Mouse (Mus musculus) hindbrain, embryonic 10.5 days (tissue): Measurements from ENCODE around the gene Sox6. TPM values are rescaled to one million over a fixed set of nuclear protein-coding genes. Genes with fewer than 3 reads are reported as not detected.
A peak's percentile ranks its signal among the peaks of the same experiment; 100 is the strongest.

Experiments used
- DNase-seq: peaks from one replicate; pipeline ENCODE4 v3.0.0-alpha.2; 2017; ENCODE audit warnings: low spot score
- H3K27ac ChIP-seq: fragments of 300-500 bp; sonication (generic); 2 replicates; pipeline ENCODE4 v1.5.1; 2016; ENCODE audit warnings: mild to moderate bottlenecking, moderate library complexity
- H3K27me3 ChIP-seq: fragments of 300-500 bp; sonication (generic); 2 replicates; pipeline ENCODE4 v1.6.1; 2016; ENCODE audit warnings: mild to moderate bottlenecking; ENCODE audit not compliant: poor library complexity, insufficient read depth, severe bottlenecking
- H3K36me3 ChIP-seq: fragments of 300-500 bp; sonication (generic); 2 replicates; pipeline ENCODE4 v1.6.1; 2016; ENCODE audit warnings: mild to moderate bottlenecking, moderate library complexity
- H3K4me1 ChIP-seq: fragments of 300-500 bp; sonication (generic); replicated peaks from 2 replicates; pipeline ENCODE4 v1.6.1; 2016; ENCODE audit warnings: mild to moderate bottlenecking
- H3K4me3 ChIP-seq: fragments of 300-500 bp; sonication (generic); 2 replicates; pipeline ENCODE4 v1.5.1; 2016; ENCODE audit warnings: mild to moderate bottlenecking, moderate library complexity
- H3K9me3 ChIP-seq: fragments of 300-500 bp; sonication (generic); 2 replicates; pipeline ENCODE4 v1.6.1; 2016; ENCODE audit warnings: mild to moderate bottlenecking, moderate library complexity
- WGBS: fragments of 180-500 bp; shearing (Covaris S2); methylation state at CpG from one replicate; pipeline ENCODE4 v1.1.7; 2016; 5-methylcytosine and 5-hydroxymethylcytosine counted together
- polyA plus RNA-seq: library from polyadenylated mRNA; unstranded; fragments of >200 nt; fragmentation: Nextera tagmentation; extraction: Ambion mirVana; gene quantifications from 2 replicates; pipeline ENCODE4 v1.2.1, GENCODE M21; 2016

The Sox6 gene
- polyA plus RNA-seq, 1 experiment from 2014 or later, result 22.5 TPM

GRCm38 (mm10) chr7:115453042-115453712, 585.4 kb downstream of the Sox6 start:
- peaks cover 13% of the 10 kb centered on the region for H3K27me3 ChIP-seq
- H3K9me3 ChIP-seq, result no peaks in the 10 kb centered on the region
- peak overlapping the region; percentile 42 for H3K4me3 ChIP-seq
- WGBS, result 30% methylated on average over 21 of the region's 21 CpGs
- no peaks in the 10 kb centered on the region for H3K36me3 ChIP-seq
- H3K4me1 ChIP-seq, result peaks cover 27% of the 10 kb centered on the region
- peak; percentile 85 for DNase-seq
- peak overlapping the region; percentile 83 for H3K27ac ChIP-seq

GRCm38 (mm10) chr7:115450431-115451195, 588.0 kb downstream of the Sox6 start:
- Histone ChIP-seq H3K4me3 (no peak overlapping the region), H3K9me3 (no peaks in the 10 kb centered on the region), H3K27me3 (peaks cover 17% of the 10 kb centered on the region), H3K4me1 (peaks cover 40% of the 10 kb centered on the region), H3K36me3 (no peaks in the 10 kb centered on the region), H3K27ac (peak overlapping the region; percentile 56)
- 48% methylated on average over 23 of the region's 23 CpGs for WGBS
- no peak for DNase-seq

- 73% methylated on average over 8 of the region's 8 CpGs for WGBS
- Histone ChIP-seq H3K9me3 (no peaks in the 10 kb centered on the region), H3K36me3 (no peaks in the 10 kb centered on the region), H3K27me3 (peaks cover 4% of the 10 kb centered on the region), H3K27ac (no peak overlapping the region), H3K4me3 (no peak overlapping the region), H3K4me1 (peaks cover 37% of the 10 kb centered on the region)
- DNase-seq, result no peak
These were observed 590.1 kb downstream of the Sox6 start for GRCm38 (mm10) chr7:115448403-115449025.

GRCm38 (mm10) chr7:115447091-115447490, 591.5 kb downstream of the Sox6 start:
- Histone ChIP-seq H3K36me3 (no peaks in the 10 kb centered on the region), H3K4me1 (peaks cover 28% of the 10 kb centered on the region), H3K27ac (0 out of 2 replicates have a peak overlapping the region, but pooled peaks have one; percentile 16), H3K4me3 (no peak overlapping the region), H3K9me3 (no peaks in the 10 kb centered on the region), H3K27me3 (peaks cover 4% of the 10 kb centered on the region)
- no peak for DNase-seq
- WGBS, result 74% methylated on average over 3 of the region's 3 CpGs

- H3K9me3 ChIP-seq, result no peaks in the 10 kb centered on the region
- H3K27ac ChIP-seq, result 0 out of 2 replicates have a peak overlapping the region, but pooled peaks have one; percentile 16
- H3K36me3 ChIP-seq, result no peaks in the 10 kb centered on the region
- DNase-seq, result no peak
- H3K27me3 ChIP-seq, result peaks cover 4% of the 10 kb centered on the region; the same call in 1 of the 2 replicates
- WGBS, result 20% methylated on average over 6 of the region's 6 CpGs
- peaks cover 28% of the 10 kb centered on the region for H3K4me1 ChIP-seq
- no peak overlapping the region for H3K4me3 ChIP-seq
These were observed 592.0 kb downstream of the Sox6 start for GRCm38 (mm10) chr7:115446481-115447016.

- DNase-seq, result no peak
- 85% methylated on average over 7 of the region's 7 CpGs for WGBS
- H3K4me1 ChIP-seq, result peaks cover 4% of the 10 kb centered on the region; the same call in 1 of the 2 replicates
- no peaks in the 10 kb centered on the region for H3K36me3 ChIP-seq
- no peak overlapping the region for H3K4me3 ChIP-seq
- H3K9me3 ChIP-seq, result no peaks in the 10 kb centered on the region
- H3K27me3 ChIP-seq, result 0 out of 2 replicates have a peak, but pooled peaks cover 2% of the 10 kb centered on the region
- H3K27ac ChIP-seq, result peak overlapping the region; percentile 24; the same call in 1 of the 2 replicates
These were observed 612.2 kb downstream of the Sox6 start for GRCm38 (mm10) chr7:115426161-115426982.

GRCm38 (mm10) chr7:115422828-115423227, 615.8 kb downstream of the Sox6 start:
- Histone ChIP-seq H3K9me3 (no peaks in the 10 kb centered on the region), H3K27me3 (0 out of 2 replicates have a peak, but pooled peaks cover 3% of the 10 kb centered on the region), H3K4me1 (peaks cover 8% of the 10 kb centered on the region; the same call in 1 of the 2 replicates), H3K4me3 (no peak overlapping the region), H3K36me3 (no peaks in the 10 kb centered on the region), H3K27ac (no peak overlapping the region)
- WGBS, result 71% methylated on average over 7 of the region's 7 CpGs
- DNase-seq, result no peak

- WGBS, result 65% methylated on average over 12 of the region's 12 CpGs
- no peaks in the 10 kb centered on the region for H3K36me3 ChIP-seq
- H3K4me1 ChIP-seq, result peaks cover 12% of the 10 kb centered on the region; the same call in 1 of the 2 replicates
- no peak for DNase-seq
- H3K4me3 ChIP-seq, result no peak overlapping the region
- H3K27me3 ChIP-seq, result peaks cover 16% of the 10 kb centered on the region; the same call in 1 of the 2 replicates
- H3K9me3 ChIP-seq, result no peaks in the 10 kb centered on the region
- no peak overlapping the region for H3K27ac ChIP-seq
These were observed 617.6 kb downstream of the Sox6 start for GRCm38 (mm10) chr7:115420960-115421359.

Other genes with a start within 250 kb of the Sox6 start
- gene 1110004F10Rik, start 601 bp upstream of the Sox6 start, polyA plus RNA-seq, result 326 and 353 TPM in 2 replicates
- 0.71 and 0.90 TPM in 2 replicates for gene Gm4353, start 45.8 kb upstream of the Sox6 start, polyA plus RNA-seq